Mouse (Mus musculus) midbrain, embryonic 12.5 days (tissue): ENCODE data around the gene Ifna15. TPM values are rescaled to one million over a fixed set of nuclear protein-coding genes. Genes with fewer than 3 reads are reported as not detected.
A peak's percentile ranks its signal among the peaks of the same experiment; 100 is the strongest.

Experiments used
- ATAC-seq: fragments of 200-750 bp; cut with Nextera tagmentation; 2 replicates; pipeline ENCODE4 v1.8.0; 2017; ENCODE audit warnings: low read depth, moderate TSS enrichment, moderate library complexity; ENCODE audit not compliant: low FRiP score
- H3K27ac ChIP-seq: fragments of 300-500 bp; sonication (generic); replicated peaks from 2 replicates; pipeline ENCODE4 v1.5.1; 2016; ENCODE audit warnings: mild to moderate bottlenecking
- H3K27me3 ChIP-seq: fragments of 300-500 bp; sonication (generic); 2 replicates; pipeline ENCODE4 v1.6.1; 2016; ENCODE audit warnings: mild to moderate bottlenecking
- H3K36me3 ChIP-seq: fragments of 300-500 bp; sonication (generic); 2 replicates; pipeline ENCODE4 v1.6.1; 2016
- H3K4me1 ChIP-seq: fragments of 300-500 bp; sonication (generic); 2 replicates; pipeline ENCODE4 v1.6.1; 2016
- H3K4me2 ChIP-seq: fragments of 300-500 bp; sonication (generic); replicated peaks from 2 replicates; pipeline ENCODE4 v1.6.1; 2016; ENCODE audit warnings: mild to moderate bottlenecking, moderate library complexity
- H3K4me3 ChIP-seq: fragments of 300-500 bp; sonication (generic); 2 replicates; pipeline ENCODE4 v1.5.1; 2016; ENCODE audit warnings: mild to moderate bottlenecking
- H3K9ac ChIP-seq: fragments of 300-500 bp; sonication (generic); replicated peaks from 2 replicates; pipeline ENCODE4 v1.6.1; 2016; ENCODE audit warnings: mild to moderate bottlenecking, moderate library complexity
- H3K9me3 ChIP-seq: fragments of 300-500 bp; sonication (generic); 2 replicates; pipeline ENCODE4 v1.6.1; 2016; ENCODE audit warnings: mild to moderate bottlenecking
- WGBS: fragments of 180-500 bp; shearing (Covaris S2); methylation state at CpG from one replicate; pipeline ENCODE4 v1.1.7; 2016; 5-methylcytosine and 5-hydroxymethylcytosine counted together
- polyA plus RNA-seq: library from polyadenylated mRNA; unstranded; fragments of >200 nt; fragmentation: Nextera tagmentation; extraction: Ambion mirVana; gene quantifications from 2 replicates; pipeline ENCODE4 v1.2.1, GENCODE M21; 2016

Ifna15 gene
- polyA plus RNA-seq, 1 experiment from 2014 or later = not detected

GRCm38 (mm10) chr4:88533499-88533898 is 24.5 kb downstream of the Ifna15 start:
- ATAC-seq = no peak
- Histone ChIP-seq H3K9ac (no peak overlapping the region), H3K27me3 (no peaks in the 10 kb centered on the region), H3K27ac (no peak overlapping the region), H3K4me2 (no peak overlapping the region), H3K9me3 (no peaks in the 10 kb centered on the region), H3K36me3 (no peaks in the 10 kb centered on the region), H3K4me3 (no peak overlapping the region), H3K4me1 (no peaks in the 10 kb centered on the region)
- 98% methylated on average over 2 of the region's 2 CpGs for WGBS

GRCm38 (mm10) chr4:88530892-88531291 is 27.2 kb downstream of the Ifna15 start:
- Histone ChIP-seq H3K27me3 (no peaks in the 10 kb centered on the region), H3K4me1 (no peaks in the 10 kb centered on the region), H3K27ac (no peak overlapping the region), H3K4me2 (no peak overlapping the region), H3K9ac (no peak overlapping the region), H3K9me3 (no peaks in the 10 kb centered on the region), H3K36me3 (no peaks in the 10 kb centered on the region), H3K4me3 (no peak overlapping the region)
- ATAC-seq = no peak
- WGBS = 86% methylated on average over 2 of the region's 2 CpGs

GRCm38 (mm10) chr4:88530271-88530670 is 27.8 kb downstream of the Ifna15 start:
- no peak for ATAC-seq
- Histone ChIP-seq H3K9me3 (no peaks in the 10 kb centered on the region), H3K36me3 (no peaks in the 10 kb centered on the region), H3K4me1 (no peaks in the 10 kb centered on the region), H3K27me3 (no peaks in the 10 kb centered on the region), H3K4me3 (no peak overlapping the region), H3K4me2 (no peak overlapping the region), H3K9ac (no peak overlapping the region), H3K27ac (no peak overlapping the region)
- WGBS = 73% methylated on average over 4 of the region's 4 CpGs

GRCm38 (mm10) chr4:88526379-88527049 is 31.5 kb downstream of the Ifna15 start:
- H3K9me3 ChIP-seq = no peaks in the 10 kb centered on the region
- ATAC-seq = no peak

GRCm38 (mm10) chr4:88525393-88525792 is 32.7 kb downstream of the Ifna15 start:
- no peak for ATAC-seq
- Histone ChIP-seq H3K4me3 (no peak overlapping the region), H3K9ac (no peak overlapping the region), H3K27ac (no peak overlapping the region), H3K4me2 (no peak overlapping the region), H3K27me3 (no peaks in the 10 kb centered on the region), H3K9me3 (no peaks in the 10 kb centered on the region), H3K36me3 (no peaks in the 10 kb centered on the region), H3K4me1 (no peaks in the 10 kb centered on the region)
- WGBS = 82% methylated on average over 3 of the region's 3 CpGs

More at GRCm38 (mm10) chr4:88526379-88527049, 31.5 kb downstream of the Ifna15 start:
- Histone ChIP-seq H3K36me3 (no peaks in the 10 kb centered on the region), H3K4me1 (no peaks in the 10 kb centered on the region), H3K27me3 (no peaks in the 10 kb centered on the region), H3K4me2 (no peak overlapping the region), H3K9ac (no peak overlapping the region), H3K27ac (no peak overlapping the region), H3K4me3 (no peak overlapping the region)
- 83% methylated on average over 5 of the region's 5 CpGs for WGBS

GRCm38 (mm10) chr4:88523241-88523640 is 34.8 kb downstream of the Ifna15 start:
- Histone ChIP-seq H3K9ac (no peak overlapping the region), H3K4me2 (no peak overlapping the region), H3K9me3 (no peaks in the 10 kb centered on the region), H3K4me3 (no peak overlapping the region), H3K4me1 (no peaks in the 10 kb centered on the region), H3K27ac (no peak overlapping the region), H3K27me3 (no peaks in the 10 kb centered on the region), H3K36me3 (no peaks in the 10 kb centered on the region)
- ATAC-seq = no peak

GRCm38 (mm10) chr4:88522674-88523073 is 35.4 kb downstream of the Ifna15 start, which contains the start of gene Ifnb1:
TSS of gene Ifnb1 (minus strand) at chr4:88522774.
- Histone ChIP-seq H3K9ac (no peak within 1 kb of the TSS), H3K27ac (no peak within 1 kb of the TSS), H3K9me3 (no peaks in the 10 kb centered on the region), H3K4me3 (no peak within 1 kb of the TSS), H3K4me2 (no peak within 1 kb of the TSS), H3K27me3 (no peaks in the 10 kb centered on the region), H3K4me1 (no peaks in the 10 kb centered on the region), H3K36me3 (no peaks in the 10 kb centered on the region)
- no peak for ATAC-seq
- 91% methylated on average over 4 of the region's 4 CpGs for WGBS

GRCm38 (mm10) chr4:88517957-88518356 is 40.1 kb downstream of the Ifna15 start:
- H3K4me3 ChIP-seq = no peak overlapping the region
- no peaks in the 10 kb centered on the region for H3K4me1 ChIP-seq
- H3K36me3 ChIP-seq = no peaks in the 10 kb centered on the region
- H3K4me2 ChIP-seq = no peak overlapping the region
- no peak for ATAC-seq
- H3K27me3 ChIP-seq = no peaks in the 10 kb centered on the region
- WGBS = 82% methylated on average over 2 of the region's 2 CpGs
- no peaks in the 10 kb centered on the region for H3K9me3 ChIP-seq
- H3K27ac ChIP-seq = no peak overlapping the region
- H3K9ac ChIP-seq = no peak overlapping the region

- H3K4me2 ChIP-seq = no peak overlapping the region
- no peaks in the 10 kb centered on the region for H3K27me3 ChIP-seq
- no peaks in the 10 kb centered on the region for H3K9me3 ChIP-seq
- no peaks in the 10 kb centered on the region for H3K36me3 ChIP-seq
- H3K4me3 ChIP-seq = no peak overlapping the region
- no peaks in the 10 kb centered on the region for H3K4me1 ChIP-seq
- no peak for ATAC-seq
- H3K27ac ChIP-seq = no peak overlapping the region
- 54% methylated on average over 4 of the region's 4 CpGs for WGBS
- H3K9ac ChIP-seq = no peak overlapping the region
Measured at GRCm38 (mm10) chr4:88515711-88516211, 42.3 kb downstream of the Ifna15 start.

- Histone ChIP-seq H3K27ac (no peak overlapping the region), H3K4me3 (no peak overlapping the region), H3K9me3 (no peaks in the 10 kb centered on the region), H3K4me1 (no peaks in the 10 kb centered on the region), H3K36me3 (no peaks in the 10 kb centered on the region), H3K27me3 (no peaks in the 10 kb centered on the region), H3K9ac (no peak overlapping the region), H3K4me2 (no peak overlapping the region)
- no peak for ATAC-seq
- 71% methylated on average over 2 of the region's 2 CpGs for WGBS
Measured at GRCm38 (mm10) chr4:88515250-88515649, 42.8 kb downstream of the Ifna15 start.

- H3K4me3 ChIP-seq = no peak overlapping the region
Measured at GRCm38 (mm10) chr4:88514403-88514802, 43.6 kb downstream of the Ifna15 start.

GRCm38 (mm10) chr4:88513743-88514142 is 44.3 kb downstream of the Ifna15 start:
- H3K36me3 ChIP-seq = no peaks in the 10 kb centered on the region
- H3K9me3 ChIP-seq = no peaks in the 10 kb centered on the region
- H3K27me3 ChIP-seq = no peaks in the 10 kb centered on the region
- no peaks in the 10 kb centered on the region for H3K4me1 ChIP-seq
- H3K4me2 ChIP-seq = no peak overlapping the region
- ATAC-seq = no peak
- H3K27ac ChIP-seq = no peak overlapping the region
- H3K4me3 ChIP-seq = no peak overlapping the region
- no peak overlapping the region for H3K9ac ChIP-seq
- 95% methylated on average over 4 of the region's 4 CpGs for WGBS

More at GRCm38 (mm10) chr4:88514403-88514802, 43.6 kb downstream of the Ifna15 start:
- WGBS = 47% methylated on average over 4 of the region's 4 CpGs
- Histone ChIP-seq H3K9ac (no peak overlapping the region), H3K36me3 (no peaks in the 10 kb centered on the region), H3K4me2 (no peak overlapping the region), H3K27me3 (no peaks in the 10 kb centered on the region), H3K4me1 (no peaks in the 10 kb centered on the region), H3K27ac (no peak overlapping the region), H3K9me3 (no peaks in the 10 kb centered on the region)
- ATAC-seq = peak; percentile 69
